Mouse (Mus musculus): ENCODE measurements around the gene 1700016C15Rik.

DNA sequence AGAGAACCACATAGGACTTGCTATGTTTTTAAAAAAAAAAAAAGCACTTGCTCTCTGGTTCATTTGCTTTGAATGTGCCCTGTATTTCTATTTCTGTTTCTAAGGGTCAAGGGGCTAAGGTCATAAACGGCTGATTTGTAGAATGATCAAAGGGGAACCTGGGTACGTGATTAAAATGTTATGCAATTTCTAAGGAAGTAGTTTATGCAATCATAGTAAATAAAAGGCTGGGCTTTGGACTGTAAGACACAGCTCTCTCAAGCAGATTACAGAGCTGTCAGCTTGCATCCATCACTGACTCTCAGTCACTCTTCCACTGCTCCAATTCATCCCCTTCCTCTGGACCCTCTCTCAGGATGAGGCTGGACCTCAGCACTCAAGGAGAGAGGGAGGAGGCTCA is 18.6 kb upstream of the 1700016C15Rik start:
- no peak for TF ChIP-seq CTCF (IDR thresholded peaks at IDR 0.05; ENCODE audit: extremely low read depth, insufficient read length, insufficient replicate concordance, low read depth, low read length)
- no peak for TF ChIP-seq POLR2A (IDR thresholded peaks at IDR 0.05; ENCODE audit: low read depth, low read length)

Measured in small intestine, adult 2 months (tissue).